Mouse (Mus musculus) embryonic facial prominence, embryonic 11.5 days (tissue): ENCODE results near the gene Atox1. TPM values are rescaled to one million over a fixed set of nuclear protein-coding genes. Genes with fewer than 3 reads are reported as not detected.
A peak's percentile ranks its signal among the peaks of the same experiment; 100 is the strongest.

ENCODE experiments used
- ATAC-seq: fragments of 200-750 bp; cut with Nextera tagmentation; replicated peaks from 2 replicates; pipeline ENCODE4 v1.8.0; 2017; ENCODE audit warnings: low read depth; ENCODE audit not compliant: insufficient number of reproducible peaks, low FRiP score, low TSS enrichment
- DNase-seq: peaks from one replicate; pipeline ENCODE4 v3.0.0-alpha.2; 2015; ENCODE audit warnings: low spot score
- H3K27ac ChIP-seq: fragments of 300-500 bp; sonication (generic); replicated peaks from 2 replicates; pipeline ENCODE4 v1.5.1; 2014; ENCODE audit warnings: mild to moderate bottlenecking, low read depth, low read length, control low read depth
- H3K27me3 ChIP-seq: fragments of 300-500 bp; sonication (generic); 2 replicates; pipeline ENCODE4 v1.6.1; 2014; ENCODE audit warnings: mild to moderate bottlenecking, low read length, moderate library complexity, mixed read lengths; ENCODE audit not compliant: control insufficient read depth, insufficient read depth
- H3K36me3 ChIP-seq: fragments of 300-500 bp; sonication (generic); replicated peaks from 2 replicates; pipeline ENCODE4 v1.6.1; 2014; ENCODE audit warnings: low read depth, mild to moderate bottlenecking, low read length, moderate library complexity, mixed read lengths; ENCODE audit not compliant: control insufficient read depth, insufficient read depth
- H3K4me1 ChIP-seq: fragments of 300-500 bp; sonication (generic); 2 replicates; pipeline ENCODE4 v1.6.1; 2014; ENCODE audit warnings: low read length, mixed read lengths; ENCODE audit not compliant: control insufficient read depth, insufficient read depth
- H3K4me2 ChIP-seq: fragments of 300-500 bp; sonication (generic); 2 replicates; pipeline ENCODE4 v1.6.1; 2014; ENCODE audit warnings: low read depth, mild to moderate bottlenecking, control low read depth, low read length, moderate library complexity
- H3K4me3 ChIP-seq: fragments of 300-500 bp; sonication (generic); 2 replicates; pipeline ENCODE4 v1.5.1; 2014; ENCODE audit warnings: low read depth, low read length, control low read depth
- H3K9ac ChIP-seq: fragments of 300-500 bp; sonication (generic); replicated peaks from 2 replicates; pipeline ENCODE4 v1.6.1; 2014; ENCODE audit warnings: mild to moderate bottlenecking, control low read depth, low read length
- H3K9me3 ChIP-seq: fragments of 300-500 bp; sonication (generic); replicated peaks from 2 replicates; pipeline ENCODE4 v1.6.1; 2016; ENCODE audit warnings: mild to moderate bottlenecking, low read length, inconsistent platforms, mixed read lengths; ENCODE audit not compliant: control insufficient read depth
- WGBS: fragments of 180-500 bp; shearing (Covaris S2); extraction: QIAGEN DNeasy Blood & Tissue Kit; methylation state at CpG from one replicate; pipeline ENCODE4 v1.1.7; 2014; 5-methylcytosine and 5-hydroxymethylcytosine counted together
- polyA plus RNA-seq: library from polyadenylated mRNA; unstranded; fragments of >200 nt; fragmentation: Nextera tagmentation; extraction: Ambion mirVana; gene quantifications from 2 replicates; pipeline ENCODE4 v1.2.1, GENCODE M21; 2014

The Atox1 gene
- polyA plus RNA-seq, 1 experiment from 2014 or later, result 243 TPM

- DNase-seq (no peak), ATAC-seq (no peak)
- H3K9me3 ChIP-seq, result no peaks in the 10 kb centered on the region
- H3K4me3 ChIP-seq, result peak overlapping the region; percentile 97
- H3K27me3 ChIP-seq, result no peaks in the 10 kb centered on the region
- peak overlapping the region; percentile 65; the same call in 1 of the 2 replicates for H3K4me2 ChIP-seq
- H3K4me1 ChIP-seq, result no peaks in the 10 kb centered on the region
- 89% methylated on average over 7 of the region's 7 CpGs for WGBS
- no peak overlapping the region for H3K9ac ChIP-seq
- no peaks in the 10 kb centered on the region; the same call in none of the 2 replicates for H3K36me3 ChIP-seq
- no peak overlapping the region for H3K27ac ChIP-seq
Observed at GRCm38 (mm10) chr11:55471467-55471866, 10.4 kb upstream of the Atox1 start.

- WGBS, result 62% methylated on average over 8 of the region's 8 CpGs
- Histone ChIP-seq H3K27me3 (no peaks in the 10 kb centered on the region), H3K4me2 (peak overlapping the region; percentile 65), H3K36me3 (no peaks in the 10 kb centered on the region; the same call in none of the 2 replicates), H3K4me1 (no peaks in the 10 kb centered on the region), H3K4me3 (peak overlapping the region; percentile 97), H3K9ac (no peak overlapping the region; the same call in 1 of the 2 replicates), H3K27ac (no peak overlapping the region), H3K9me3 (no peaks in the 10 kb centered on the region)
- ATAC-seq, result no peak
- DNase-seq, result no peak
Observed at GRCm38 (mm10) chr11:55470761-55471160, 9.7 kb upstream of the Atox1 start.

GRCm38 (mm10) chr11:55469923-55470691 lies 9.1 kb upstream of the Atox1 start:
- no peak; the same call in none of the 2 replicates for ATAC-seq
- DNase-seq, result peak; percentile 49
- H3K9me3 ChIP-seq, result no peaks in the 10 kb centered on the region
- WGBS, result under 1% methylated on average over 46 of the region's 46 CpGs
- no peaks in the 10 kb centered on the region for H3K4me1 ChIP-seq
- H3K9ac ChIP-seq, result peak overlapping the region; percentile 99
- H3K36me3 ChIP-seq, result no peaks in the 10 kb centered on the region; the same call in none of the 2 replicates
- H3K27me3 ChIP-seq, result no peaks in the 10 kb centered on the region
- H3K27ac ChIP-seq, result peak overlapping the region; percentile 89
- H3K4me2 ChIP-seq, result peak overlapping the region; percentile 65
- peak overlapping the region; percentile 97 for H3K4me3 ChIP-seq

- Histone ChIP-seq H3K4me3 (peak within 1 kb of the TSS; percentile 97), H3K27me3 (no peaks in the 10 kb centered on the region), H3K4me1 (no peaks in the 10 kb centered on the region), H3K9ac (peak within 1 kb of the TSS; percentile 99), H3K27ac (peak within 1 kb of the TSS; percentile 89), H3K9me3 (no peaks in the 10 kb centered on the region), H3K4me2 (peak within 1 kb of the TSS; percentile 65), H3K36me3 (no peaks in the 10 kb centered on the region; the same call in none of the 2 replicates)
- peak; percentile 99 for DNase-seq
- WGBS, result under 1% methylated on average over 57 of the region's 57 CpGs
- ATAC-seq, result peak; percentile 99
Observed at GRCm38 (mm10) chr11:55469048-55469843, 8.2 kb upstream of the Atox1 start, which contains the start of gene G3bp1. Gene G3bp1, plus strand, starts transcription at chr11:55469685.

- Histone ChIP-seq H3K36me3 (no peaks in the 10 kb centered on the region; the same call in none of the 2 replicates), H3K9ac (peak overlapping the region; percentile 64), H3K27ac (peak overlapping the region; percentile 16), H3K4me1 (no peaks in the 10 kb centered on the region), H3K27me3 (no peaks in the 10 kb centered on the region), H3K9me3 (no peaks in the 10 kb centered on the region), H3K4me2 (peak overlapping the region; percentile 47), H3K4me3 (peak overlapping the region; percentile 29)
- DNase-seq, result no peak
- no peak for ATAC-seq
- 4% methylated on average over 17 of the region's 17 CpGs for WGBS
Observed at GRCm38 (mm10) chr11:55468611-55469047, 7.6 kb upstream of the Atox1 start.

- Histone ChIP-seq H3K4me3 (peak overlapping the region; percentile 29), H3K4me2 (peak overlapping the region; percentile 47; the same call in 1 of the 2 replicates), H3K9ac (peak overlapping the region; percentile 64; the same call in 1 of the 2 replicates), H3K36me3 (no peaks in the 10 kb centered on the region; the same call in none of the 2 replicates), H3K27ac (no peak overlapping the region), H3K4me1 (no peaks in the 10 kb centered on the region), H3K27me3 (no peaks in the 10 kb centered on the region), H3K9me3 (no peaks in the 10 kb centered on the region)
- 67% methylated on average over 10 of the region's 10 CpGs for WGBS
- no peak for DNase-seq
- no peak for ATAC-seq
Observed at GRCm38 (mm10) chr11:55468012-55468411, 7.0 kb upstream of the Atox1 start.

GRCm38 (mm10) chr11:55465177-55465576 lies 4.1 kb upstream of the Atox1 start:
- DNase-seq (no peak), ATAC-seq (no peak)
- no peak overlapping the region for H3K4me2 ChIP-seq
- no peaks in the 10 kb centered on the region for H3K27me3 ChIP-seq
- no peaks in the 10 kb centered on the region for H3K9me3 ChIP-seq
- no peaks in the 10 kb centered on the region for H3K4me1 ChIP-seq
- no peak overlapping the region for H3K27ac ChIP-seq
- H3K36me3 ChIP-seq, result no peaks in the 10 kb centered on the region
- no peak overlapping the region for H3K9ac ChIP-seq
- H3K4me3 ChIP-seq, result no peak overlapping the region
- WGBS, result 82% methylated on average over 3 of the region's 3 CpGs
